8 mouse cellular contexts compared by ENCODE assay signal in genomic region chr10:121351692-121352290, GRCm38 (mm10). TPM values are rescaled to one million over a fixed set of nuclear protein-coding genes. Genes with fewer than 3 reads are reported as not detected.
A peak's percentile ranks its signal among the peaks of the same experiment; 100 is the strongest.
DNase-seq lines count a peak whose midpoint lies in the region; ATAC-seq and TF ChIP-seq lines count a peak whose summit lies in the region.

No protein-coding gene starts in this region.

- no peaks in the 10 kb centered on the region for H3K36me3 ChIP-seq in heart, embryonic 10.5 days
- H3K36me3 ChIP-seq in liver, embryonic 13.5 days: no peaks in the 10 kb centered on the region
- no peaks in the 10 kb centered on the region for H3K36me3 ChIP-seq in stomach, postnatal 0 days (ENCODE audit: control insufficient read depth, insufficient read depth, low read length)

- WGBS in heart, embryonic 10.5 days: 38% methylated on average over 15 of the region's 15 CpGs
- WGBS in liver, embryonic 13.5 days (ENCODE audit: insufficient replicate concordance): 31% methylated on average over 15 of the region's 15 CpGs
- 25% methylated on average over 15 of the region's 15 CpGs for WGBS in stomach, postnatal 0 days

- peak; percentile 69 for DNase-seq in heart, embryonic 10.5 days (ENCODE audit: low spot score)
- DNase-seq in heart, postnatal 36 days: no peak
- peak; percentile 49 for DNase-seq in urinary bladder, postnatal 14 days (ENCODE audit: low spot score)
- no peak for DNase-seq in urinary bladder, postnatal 25 days (ENCODE audit: low spot score)
- DNase-seq in liver, embryonic 13.5 days: no peak
- peak; percentile 33 for DNase-seq in stomach, postnatal 0 days (ENCODE audit: low spot score)
- no peak for DNase-seq in right cerebral cortex, postnatal 14 days
- DNase-seq in gastrocnemius, postnatal 36 days: no peak

- H3K27me3 ChIP-seq in heart, embryonic 10.5 days (ENCODE audit: insufficient read depth, poor library complexity, severe bottlenecking): peaks cover 30% of the 10 kb centered on the region
- H3K27me3 ChIP-seq in liver, embryonic 13.5 days: peaks cover 45% of the 10 kb centered on the region
- H3K27me3 ChIP-seq in stomach, postnatal 0 days (ENCODE audit: control insufficient read depth, insufficient read depth, low read length): no peaks in the 10 kb centered on the region; the same call in 1 of the 2 replicates

- H3K27ac ChIP-seq in heart, embryonic 10.5 days: no peak overlapping the region
- no peak overlapping the region for H3K27ac ChIP-seq in liver, embryonic 13.5 days
- H3K27ac ChIP-seq in stomach, postnatal 0 days (replicated peaks): peak overlapping the region; percentile 79

- no peak overlapping the region; the same call in 1 of the 2 replicates for H3K9ac ChIP-seq in liver, embryonic 13.5 days
- H3K9ac ChIP-seq in stomach, postnatal 0 days (ENCODE audit: low read length): peak overlapping the region; percentile 54; the same call in 1 of the 2 replicates

- H3K9me3 ChIP-seq in heart, embryonic 10.5 days: no peaks in the 10 kb centered on the region
- H3K9me3 ChIP-seq in liver, embryonic 13.5 days (replicated peaks): no peaks in the 10 kb centered on the region
- H3K9me3 ChIP-seq in stomach, postnatal 0 days (ENCODE audit: control insufficient read depth, low read length): no peaks in the 10 kb centered on the region

- H3K4me2 ChIP-seq in liver, embryonic 13.5 days: peak overlapping the region; percentile 75
- H3K4me2 ChIP-seq in stomach, postnatal 0 days (replicated peaks; ENCODE audit: low read depth): peak overlapping the region; percentile 70

- ATAC-seq in liver, embryonic 13.5 days (ENCODE audit: low read depth): no peak
- ATAC-seq in stomach, postnatal 0 days (ENCODE audit: low FRiP score, low TSS enrichment): 0 out of 2 replicates have a peak, but pooled peaks have one; percentile 11

- H3K4me1 ChIP-seq in heart, embryonic 10.5 days: peaks cover 25% of the 10 kb centered on the region
- H3K4me1 ChIP-seq in liver, embryonic 13.5 days (replicated peaks): peaks cover 12% of the 10 kb centered on the region
- peaks cover 4% of the 10 kb centered on the region; the same call in 1 of the 2 replicates for H3K4me1 ChIP-seq in stomach, postnatal 0 days (replicated peaks; ENCODE audit: control insufficient read depth, insufficient read depth)

- intact Hi-C loops in heart, postnatal 36 days (cut with DNase I): no loop called here
- intact Hi-C loops in gastrocnemius, postnatal 36 days (cut with DNase I): no loop called here

- peak overlapping the region; percentile 79 for H3K4me3 ChIP-seq in heart, embryonic 10.5 days
- H3K4me3 ChIP-seq in liver, embryonic 13.5 days (replicated peaks): peak overlapping the region; percentile 59
- peak overlapping the region; percentile 59 for H3K4me3 ChIP-seq in stomach, postnatal 0 days (ENCODE audit: low read depth, low read length)

- no peak for TF ChIP-seq EP300 in stomach, postnatal 0 days (optimal IDR thresholded peaks at IDR 0.05)

- no peak for TF ChIP-seq CTCF in stomach, postnatal 0 days (IDR thresholded peaks at IDR 0.05; ENCODE audit: low read depth)

RNA-seq across cellular contexts. Expression of gene Tbc1d30, which starts 0.7 kb away (rescaled TPM):
- polyA plus RNA-seq in heart, embryonic 10.5 days (2016; fragmentation: Nextera tagmentation; extraction: Ambion mirVana): 1.3 and 1.9 TPM in 2 replicates
- 1 to 10 TPM; 2.8 to 3.0 TPM for total RNA-seq in heart, postnatal 36 days (2021)
- polyA plus RNA-seq in liver, embryonic 13.5 days (2015; fragmentation: Nextera tagmentation; extraction: Ambion mirVana): 0.14 and 0.15 TPM in 2 replicates
- 3.8 and 4.1 TPM in 2 replicates for polyA plus RNA-seq in stomach, postnatal 0 days (2015; fragmentation: Nextera tagmentation; extraction: Ambion mirVana)
- total RNA-seq in gastrocnemius, postnatal 36 days (2021): under 1 TPM; 0.42 to 0.46 TPM

RNA-seq across cellular contexts. Expression of gene Gns, which starts 13.1 kb away (rescaled TPM):
- 31.4 and 33.6 TPM in 2 replicates for polyA plus RNA-seq in heart, embryonic 10.5 days (2016; fragmentation: Nextera tagmentation; extraction: Ambion mirVana)
- total RNA-seq in heart, postnatal 36 days (2021): 10 to 100 TPM; 82.1 to 83.5 TPM
- polyA plus RNA-seq in liver, embryonic 13.5 days (2015; fragmentation: Nextera tagmentation; extraction: Ambion mirVana): 13.0 and 16.5 TPM in 2 replicates
- 25.7 and 26.1 TPM in 2 replicates for polyA plus RNA-seq in stomach, postnatal 0 days (2015; fragmentation: Nextera tagmentation; extraction: Ambion mirVana)
- total RNA-seq in gastrocnemius, postnatal 36 days (2021): 10 to 100 TPM; 24.6 to 27.9 TPM

Comparison
In these comparisons a context has a peak if more than half of its experiments do, and no peak if none do; other contexts are left out.
1. DNase-seq: peak in heart, embryonic 10.5 days (single experiment), urinary bladder, postnatal 14 days (single experiment) and stomach, postnatal 0 days (single experiment); none in heart, postnatal 36 days (0 of 2), urinary bladder, postnatal 25 days (single experiment), liver, embryonic 13.5 days (single experiment), right cerebral cortex, postnatal 14 days (single experiment) and gastrocnemius, postnatal 36 days (0 of 2).
2. Peak in every context shown above with its lines, with median percentiles within 50 percentile points of each other: H3K4me3 ChIP-seq.